Mouse (Mus musculus): Measurements from ENCODE around the gene Sult5a1. TPM values are rescaled to one million over a fixed set of nuclear protein-coding genes. Genes with fewer than 3 reads are reported as not detected.

The Sult5a1 gene
- polyA plus RNA-seq, 1 experiment, result 1.8 TPM

DNA sequence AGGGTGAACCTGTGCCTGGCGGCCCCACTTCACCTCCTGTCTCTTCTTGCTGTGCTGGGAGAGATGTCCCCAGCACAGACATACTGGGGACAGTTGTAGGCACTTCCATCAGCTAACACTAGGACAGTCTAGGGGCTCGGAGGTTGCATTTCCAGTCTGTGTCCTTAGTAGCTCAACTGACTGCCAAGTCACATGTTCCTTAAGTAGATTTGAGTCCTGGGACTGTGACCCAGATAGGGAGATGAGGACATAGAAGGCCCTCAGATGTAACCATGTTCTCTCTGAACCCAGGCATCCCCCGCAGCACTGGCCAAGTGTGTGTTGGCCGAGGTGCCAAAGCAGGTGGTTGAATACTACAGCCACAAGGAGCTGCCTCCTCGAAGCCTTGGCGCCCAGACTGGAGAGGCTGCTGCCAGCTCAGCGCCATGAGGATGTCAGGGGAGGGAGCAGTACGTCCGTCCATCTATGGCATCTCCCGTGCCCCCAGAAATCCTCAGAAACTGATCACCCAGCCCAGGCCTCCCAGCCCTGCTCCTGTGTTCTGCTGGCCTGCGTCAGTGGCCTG, 23.9 kb downstream of the Sult5a1 start:
- no peak for DNase-seq (ENCODE audit: low read depth)
- TF ChIP-seq CTCF (IDR thresholded peaks at IDR 0.05; ENCODE audit: borderline replicate concordance, extremely low read depth, insufficient read depth, insufficient read length) (no peak), POLR2A (IDR thresholded peaks at IDR 0.05; ENCODE audit: borderline replicate concordance, extremely low read depth, insufficient read depth, insufficient read length, poor library complexity, severe bottlenecking) (no peak)

GRCm38 (mm10) chr8:123132953-123133352, 25.2 kb downstream of the Sult5a1 start:
- no peak for TF ChIP-seq POLR2A (IDR thresholded peaks at IDR 0.05; ENCODE audit: borderline replicate concordance, extremely low read depth, insufficient read depth, insufficient read length, poor library complexity, severe bottlenecking)
- no peak for TF ChIP-seq CTCF (IDR thresholded peaks at IDR 0.05; ENCODE audit: borderline replicate concordance, extremely low read depth, insufficient read depth, insufficient read length)

GRCm38 (mm10) chr8:123131041-123131440, 27.1 kb downstream of the Sult5a1 start:
- DNase-seq (ENCODE audit: low read depth), result no peak

More at GRCm38 (mm10) chr8:123132953-123133352, 25.2 kb downstream of the Sult5a1 start:
- no peak for DNase-seq (ENCODE audit: low read depth)

GRCm38 (mm10) chr8:123126193-123126816, 31.8 kb downstream of the Sult5a1 start:
- no peak for DNase-seq (ENCODE audit: low read depth)
- TF ChIP-seq POLR2A (IDR thresholded peaks at IDR 0.05; ENCODE audit: borderline replicate concordance, extremely low read depth, insufficient read depth, insufficient read length, poor library complexity, severe bottlenecking), result no peak
- no peak for TF ChIP-seq CTCF (IDR thresholded peaks at IDR 0.05; ENCODE audit: borderline replicate concordance, extremely low read depth, insufficient read depth, insufficient read length)

More at GRCm38 (mm10) chr8:123131041-123131440, 27.1 kb downstream of the Sult5a1 start:
- TF ChIP-seq POLR2A (IDR thresholded peaks at IDR 0.05; ENCODE audit: borderline replicate concordance, extremely low read depth, insufficient read depth, insufficient read length, poor library complexity, severe bottlenecking) (no peak), CTCF (IDR thresholded peaks at IDR 0.05; ENCODE audit: borderline replicate concordance, extremely low read depth, insufficient read depth, insufficient read length) (no peak)

GRCm38 (mm10) chr8:123122670-123123069, 35.4 kb downstream of the Sult5a1 start:
- TF ChIP-seq POLR2A (IDR thresholded peaks at IDR 0.05; ENCODE audit: borderline replicate concordance, extremely low read depth, insufficient read depth, insufficient read length, poor library complexity, severe bottlenecking) (no peak), CTCF (IDR thresholded peaks at IDR 0.05; ENCODE audit: borderline replicate concordance, extremely low read depth, insufficient read depth, insufficient read length) (no peak)
- DNase-seq (ENCODE audit: low read depth), result no peak

DNA sequence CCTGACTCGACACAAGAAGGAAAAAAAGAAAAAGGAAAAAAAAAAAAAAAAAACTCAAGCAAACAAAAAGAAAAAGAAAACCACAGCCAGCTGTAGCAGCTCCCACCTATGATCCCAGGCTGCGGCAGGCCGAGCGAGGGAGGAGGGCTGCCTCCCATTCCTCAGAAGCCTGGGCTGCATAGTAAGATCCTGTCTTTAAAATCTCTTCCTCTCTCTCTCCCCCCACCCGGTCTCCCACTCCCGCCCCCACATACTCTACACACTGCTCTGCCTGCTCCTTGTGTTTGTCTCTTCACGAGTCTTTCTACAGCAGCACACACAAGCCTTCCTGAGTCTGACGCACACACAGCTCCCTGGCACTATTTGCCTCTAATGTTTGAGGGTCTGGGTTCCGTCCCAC, 36.1 kb downstream of the Sult5a1 start:
- no peak for DNase-seq (ENCODE audit: low read depth)
- TF ChIP-seq CTCF (IDR thresholded peaks at IDR 0.05; ENCODE audit: borderline replicate concordance, extremely low read depth, insufficient read depth, insufficient read length) (no peak), POLR2A (IDR thresholded peaks at IDR 0.05; ENCODE audit: borderline replicate concordance, extremely low read depth, insufficient read depth, insufficient read length, poor library complexity, severe bottlenecking) (no peak)

- no peak for DNase-seq (ENCODE audit: low read depth)
- no peak for TF ChIP-seq POLR2A (IDR thresholded peaks at IDR 0.05; ENCODE audit: borderline replicate concordance, extremely low read depth, insufficient read depth, insufficient read length, poor library complexity, severe bottlenecking)
- TF ChIP-seq CTCF (IDR thresholded peaks at IDR 0.05; ENCODE audit: borderline replicate concordance, extremely low read depth, insufficient read depth, insufficient read length), result no peak
These were observed 40.4 kb downstream of the Sult5a1 start for GRCm38 (mm10) chr8:123117744-123118143.

DNA sequence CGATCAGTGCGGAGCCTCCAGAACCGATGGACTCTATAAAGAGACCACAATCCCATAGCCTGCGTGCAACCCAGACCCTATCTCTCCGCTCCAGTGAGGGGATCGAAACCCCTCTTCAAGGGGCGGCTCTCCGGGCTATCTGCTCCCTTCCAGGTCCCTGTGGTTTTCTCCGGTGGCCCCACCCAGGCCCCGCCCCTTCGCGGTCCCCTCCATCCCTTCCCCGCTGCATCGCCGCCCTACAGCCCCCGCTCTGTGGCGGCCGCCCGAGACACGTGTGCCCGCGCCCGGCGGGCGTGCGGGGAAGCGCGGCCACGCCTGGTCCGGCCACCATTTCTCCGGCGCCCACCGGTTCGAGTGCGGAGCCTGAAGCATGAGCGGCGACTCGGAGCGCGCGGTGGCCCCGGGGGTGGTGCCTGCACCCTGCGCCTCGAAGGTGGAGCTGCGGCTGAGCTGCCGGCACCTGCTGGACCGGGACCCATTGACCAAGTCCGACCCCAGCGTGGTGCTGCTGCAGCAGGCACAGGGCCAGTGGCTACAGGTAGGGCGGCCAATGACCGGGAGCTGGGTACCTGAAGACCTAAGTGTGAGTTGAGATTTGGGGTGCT, 40.9 kb downstream of the Sult5a1 start, which contains the start of gene Cpne7:
TSS of gene Cpne7 (plus strand) at position 248 of the 605 bp plus-strand sequence.
- no peak for DNase-seq (ENCODE audit: low read depth)
- TF ChIP-seq CTCF (IDR thresholded peaks at IDR 0.05; ENCODE audit: borderline replicate concordance, extremely low read depth, insufficient read depth, insufficient read length), result no peak
- no peak for TF ChIP-seq POLR2A (IDR thresholded peaks at IDR 0.05; ENCODE audit: borderline replicate concordance, extremely low read depth, insufficient read depth, insufficient read length, poor library complexity, severe bottlenecking)

- TF ChIP-seq CTCF (IDR thresholded peaks at IDR 0.05; ENCODE audit: borderline replicate concordance, extremely low read depth, insufficient read depth, insufficient read length) (no peak), POLR2A (IDR thresholded peaks at IDR 0.05; ENCODE audit: borderline replicate concordance, extremely low read depth, insufficient read depth, insufficient read length, poor library complexity, severe bottlenecking) (no peak)
- DNase-seq (ENCODE audit: low read depth), result no peak
These were observed 43.5 kb downstream of the Sult5a1 start for GRCm38 (mm10) chr8:123114644-123115043.

GRCm38 (mm10) chr8:123113908-123114469, 44.1 kb downstream of the Sult5a1 start:
- no peak for DNase-seq (ENCODE audit: low read depth)
- TF ChIP-seq POLR2A (IDR thresholded peaks at IDR 0.05; ENCODE audit: borderline replicate concordance, extremely low read depth, insufficient read depth, insufficient read length, poor library complexity, severe bottlenecking), result no peak

DNA sequence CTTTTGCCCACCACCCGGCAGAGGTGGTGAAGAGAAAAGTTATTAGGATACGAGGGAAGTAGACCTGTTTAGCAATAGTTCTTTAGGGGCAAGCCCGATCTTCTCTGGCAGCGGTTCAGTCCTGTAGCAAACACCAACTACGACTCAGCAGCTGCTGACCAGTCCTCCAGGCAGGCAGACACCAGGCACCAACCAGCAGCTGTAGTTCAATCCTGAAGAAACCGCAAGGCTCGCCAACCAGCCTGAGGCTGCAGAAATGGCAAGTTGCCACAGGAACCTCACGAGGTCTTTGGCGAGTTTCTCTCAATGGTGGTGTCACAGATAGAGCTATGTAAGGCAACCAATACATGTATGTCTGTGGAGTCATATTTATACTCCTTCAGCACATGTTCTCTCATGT, 45.2 kb downstream of the Sult5a1 start:
- TF ChIP-seq POLR2A (IDR thresholded peaks at IDR 0.05; ENCODE audit: borderline replicate concordance, extremely low read depth, insufficient read depth, insufficient read length, poor library complexity, severe bottlenecking) (no peak), CTCF (IDR thresholded peaks at IDR 0.05; ENCODE audit: borderline replicate concordance, extremely low read depth, insufficient read depth, insufficient read length) (no peak)
- no peak for DNase-seq (ENCODE audit: low read depth)

All from brain, embryonic 14.5 days (tissue).